8 mouse cellular contexts compared by ENCODE assay signal in the genomic region with DNA sequence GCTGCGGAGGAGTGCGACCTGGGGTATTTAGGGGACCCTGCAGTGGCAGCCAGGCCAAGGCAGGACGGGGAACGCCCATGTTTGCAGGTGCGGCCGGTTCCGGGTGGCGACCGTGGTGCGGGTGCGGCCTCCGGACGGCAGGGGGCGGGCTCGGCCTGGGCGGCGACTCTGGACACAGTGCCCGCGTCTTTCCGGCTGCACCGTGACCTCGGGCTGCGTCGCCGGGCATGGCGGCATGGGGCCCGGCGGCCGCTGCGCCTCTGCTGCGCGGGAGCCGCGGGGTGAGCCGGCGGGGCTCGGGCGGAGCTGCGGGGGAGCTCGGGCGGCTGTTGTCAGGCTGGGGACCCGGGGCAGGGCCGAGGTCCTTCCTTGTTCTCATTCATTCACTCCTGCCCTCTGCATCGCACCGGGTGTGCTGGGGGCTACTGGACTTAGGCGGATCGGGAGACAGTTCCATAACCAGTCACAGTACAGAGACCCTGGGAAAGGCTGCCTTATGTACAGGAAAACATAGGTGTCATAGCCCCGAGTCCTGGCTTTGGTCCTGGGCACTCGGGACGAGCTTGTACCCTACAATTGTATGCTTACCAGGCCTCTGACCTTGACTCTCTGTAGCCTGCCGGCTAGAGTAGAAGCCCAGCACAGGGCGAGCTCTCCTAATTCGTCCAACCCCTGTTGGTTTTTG. TPM values are rescaled to one million over a fixed set of nuclear protein-coding genes. Genes with fewer than 3 reads are reported as not detected.
A peak's percentile ranks its signal among the peaks of the same experiment; 100 is the strongest.
DNase-seq lines count a peak whose midpoint lies in the region; ATAC-seq and TF ChIP-seq lines count a peak whose summit lies in the region.

No protein-coding gene starts in this region.

- no peak; the same call in 1 of the 2 replicates for TF ChIP-seq POLR2A in cortical plate, adult 2 months (IDR thresholded peaks at IDR 0.05; ENCODE audit: extremely low read depth, insufficient read depth, low read length)

- peak; percentile 99 for ATAC-seq in megakaryocyte, adult 5-6 weeks (ENCODE audit: poor library complexity, severe bottlenecking)

- H3K4me1 ChIP-seq in cortical plate, adult 2 months (ENCODE audit: control insufficient read depth, insufficient read depth, low read length), result peaks cover 2% of the 10 kb centered on the region; the same call in 1 of the 2 replicates

- H3K27ac ChIP-seq in cortical plate, adult 2 months (ENCODE audit: insufficient read depth, low read length), result no peak overlapping the region

- peak; percentile 47; the same call in 1 of the 2 replicates for TF ChIP-seq CTCF in cortical plate, adult 2 months (IDR thresholded peaks at IDR 0.05; ENCODE audit: extremely low read depth, insufficient read depth, low read length)

- DNase-seq in adipocyte (ENCODE audit: low spot score), result peak; percentile 82
- peak; percentile 79 to 82 for DNase-seq in gastrocnemius, adult 8-10 months (ENCODE audit: low spot score in 2 of 2)
- peak; percentile 91 for DNase-seq in induced T-regulatory cell, adult 2 months (ENCODE audit: low read depth)
- DNase-seq in left cerebral cortex, adult 8-10 months (ENCODE audit: low spot score in 2 of 2), result peak; percentile 75 to 87
- DNase-seq in right cerebral cortex, adult 18-20 months, result peak; percentile 90
- peak; percentile 73 for DNase-seq in urinary bladder, postnatal 10 days (ENCODE audit: low spot score)

- H3K4me3 ChIP-seq in cortical plate, adult 2 months (ENCODE audit: insufficient read depth, low read length), result peak overlapping the region; percentile 76

RNA-seq across cellular contexts. Expression of gene Bola3, which starts 0.5 kb away (rescaled TPM):
- polyA plus RNA-seq in cortical plate, adult 2 months (2012; rRNA removed), result 60.8 and 62.6 TPM in 2 replicates
- 100 to 1,000 TPM; 190 to 220 (median 193) TPM for total RNA-seq in gastrocnemius, adult 8-10 months (2022)
- 10 to 100 TPM; 34.5 to 61.7 (median 53.5) TPM for total RNA-seq in left cerebral cortex, adult 8-10 months (2022)
- total RNA-seq in megakaryocyte, adult 5-6 weeks (2015), result 33.8 and 35.8 TPM in 2 replicates
- total RNA-seq in megakaryocyte, adult 5-6 weeks (2017), result 22.6 and 23.5 TPM in 2 replicates

RNA-seq across cellular contexts. Expression of gene Mob1a, which starts 23.6 kb away (rescaled TPM):
- 16.2 and 18.6 TPM in 2 replicates for polyA plus RNA-seq in cortical plate, adult 2 months (2012; rRNA removed)
- total RNA-seq in gastrocnemius, adult 8-10 months (2022), result 10 to 100 TPM in 1 of 4 experiments, 1 to 10 TPM in 3; 7.8 to 10.0 (median 8.7) TPM
- 10 to 100 TPM; 16.8 to 22.9 (median 17.5) TPM for total RNA-seq in left cerebral cortex, adult 8-10 months (2022)
- 163 and 172 TPM in 2 replicates for total RNA-seq in megakaryocyte, adult 5-6 weeks (2015)
- total RNA-seq in megakaryocyte, adult 5-6 weeks (2017), result 250 and 263 TPM in 2 replicates

RNA-seq across cellular contexts. Expression of gene Mthfd2, which starts 23.7 kb away (rescaled TPM):
- polyA plus RNA-seq in cortical plate, adult 2 months (2012; rRNA removed), result 6.4 and 7.6 TPM in 2 replicates
- total RNA-seq in gastrocnemius, adult 8-10 months (2022), result 1 to 10 TPM; 2.9 to 4.7 (median 3.2) TPM
- total RNA-seq in left cerebral cortex, adult 8-10 months (2022), result 1 to 10 TPM; 5.3 to 8.7 (median 7.0) TPM
- total RNA-seq in megakaryocyte, adult 5-6 weeks (2015), result 33.8 and 35.7 TPM in 2 replicates
- total RNA-seq in megakaryocyte, adult 5-6 weeks (2017), result 37.8 and 39.7 TPM in 2 replicates

Comparison
In these comparisons a context has a peak if more than half of its experiments do, and no peak if none do; other contexts are left out.
1. RNA of gene Mob1a, which starts 23.6 kb away (total RNA-seq): 163 to 263 TPM in megakaryocyte, adult 5-6 weeks; 16.8 to 22.9 TPM in left cerebral cortex, adult 8-10 months and 7.8 to 10.0 TPM in gastrocnemius, adult 8-10 months; every median in the first group is over 4 times any median in the second.
2. Peak in every context shown above with its lines, with median percentiles within 50 percentile points of each other: DNase-seq.